Mouse (Mus musculus) MEL (cell line): Measurements from ENCODE around the gene Pigf. TPM values are rescaled to one million over a fixed set of nuclear protein-coding genes. Genes with fewer than 3 reads are reported as not detected.

ENCODE experiments used
- DNase-seq: peaks from one replicate; pipeline ENCODE4 v3.0.0; 2011; ENCODE audit warnings: low read depth, low spot score
- H3K27ac ChIP-seq: 2 replicates; pipeline ENCODE4 v1.5.1; 2012; ENCODE audit warnings: low read depth, mild to moderate bottlenecking, control low read depth, low read length, moderate library complexity; ENCODE audit not compliant: control insufficient read depth
- H3K27me3 ChIP-seq, 2 experiments: fragments of 150-350 bp in 1 of 2; sonication (generic) in 1 of 2; 2 replicates each; pipeline ENCODE4 v1.6.1; 2012; ENCODE audit warnings: low read length in 2 of 2, mild to moderate bottlenecking in 2 of 2, improper control_type of control experiment in 1 of 2, moderate library complexity in 1 of 2; ENCODE audit not compliant: insufficient read depth in 2 of 2, control insufficient read depth in 1 of 2
- H3K36me3 ChIP-seq, 2 experiments: 2 replicates each; pipeline ENCODE4 v1.6.1; 2012 to 2014; ENCODE audit warnings: low read length in 2 of 2, improper control_type of control experiment in 1 of 2, inconsistent platforms in 1 of 2, mild to moderate bottlenecking in 1 of 2; ENCODE audit not compliant: insufficient read depth in 2 of 2, control insufficient read depth in 1 of 2
- H3K4me1 ChIP-seq, 2 experiments: fragments of 150-350 bp in 1 of 2; sonication (generic) in 1 of 2; 2 replicates each; pipeline ENCODE4 v1.6.1; 2012; ENCODE audit warnings: low read length in 2 of 2, improper control_type of control experiment in 1 of 2, mild to moderate bottlenecking in 1 of 2; ENCODE audit not compliant: insufficient read depth in 2 of 2, control insufficient read depth in 1 of 2
- H3K4me3 ChIP-seq, 2 experiments: fragments of 150-350 bp in 1 of 2; sonication (generic) in 1 of 2; 2 replicates each; pipeline ENCODE4 v1.5.1; 2012; ENCODE audit warnings: low read depth in 2 of 2, low read length in 2 of 2, mild to moderate bottlenecking in 2 of 2, moderate library complexity in 2 of 2, control low read depth in 1 of 2, improper control_type of control experiment in 1 of 2; ENCODE audit not compliant: control insufficient read depth in 1 of 2, insufficient read depth in 1 of 2
- H3K79me2 ChIP-seq: 2 replicates; pipeline ENCODE4 v1.6.1; 2012; ENCODE audit warnings: mild to moderate bottlenecking, low read length, moderate library complexity; ENCODE audit not compliant: control insufficient read depth, poor library complexity, insufficient read depth
- H3K9ac ChIP-seq: 2 replicates; pipeline ENCODE4 v1.6.1; 2012; ENCODE audit warnings: low read depth, mild to moderate bottlenecking, control low read depth, low read length, moderate library complexity; ENCODE audit not compliant: control insufficient read depth, poor library complexity, severe bottlenecking
- H3K9me3 ChIP-seq: fragments of 150-350 bp; sonication (generic); replicated peaks from 2 replicates; pipeline ENCODE4 v1.6.1; 2012; ENCODE audit warnings: mild to moderate bottlenecking, low read length, improper control_type of control experiment, moderate library complexity; ENCODE audit not compliant: insufficient read depth
- CHD1 ChIP-seq: IDR thresholded peaks from 2 replicates; pipeline ENCODE4 v1.6.1; 2012; ENCODE audit warnings: low read depth, mild to moderate bottlenecking, inconsistent platforms, low read length, improper control_type of control experiment
- CHD2 ChIP-seq: IDR thresholded peaks from 2 replicates; pipeline ENCODE4 v1.6.1; 2011; ENCODE audit warnings: low read length, improper control_type of control experiment
- EP300 ChIP-seq, 2 experiments: IDR thresholded peaks; 2 replicates each; pipeline ENCODE4 v1.6.1; 2011; ENCODE audit warnings: improper control_type of control experiment in 2 of 2, low read length in 2 of 2, low read depth in 1 of 2, mild to moderate bottlenecking in 1 of 2
- ETS1 ChIP-seq: IDR thresholded peaks from 2 replicates; pipeline ENCODE4 v1.6.1; 2012; ENCODE audit warnings: low read depth, mild to moderate bottlenecking, inconsistent platforms, low read length, improper control_type of control experiment, moderate library complexity
- HCFC1 ChIP-seq: IDR thresholded peaks from 2 replicates; pipeline ENCODE4 v1.6.1; 2012; ENCODE audit warnings: low read depth, mild to moderate bottlenecking, inconsistent platforms, low read length, improper control_type of control experiment, moderate library complexity
- JUND ChIP-seq: IDR thresholded peaks from 2 replicates; pipeline ENCODE4 v1.6.1; 2011; ENCODE audit warnings: low read depth, mild to moderate bottlenecking, improper control_type of control experiment, low read length
- MAFK ChIP-seq: IDR thresholded peaks from 2 replicates; pipeline ENCODE4 v1.6.1; 2011; ENCODE audit warnings: low read depth, mild to moderate bottlenecking, low read length, improper control_type of control experiment, borderline replicate concordance
- MEF2A ChIP-seq: IDR thresholded peaks from 2 replicates; pipeline ENCODE4 v1.6.1; 2014; ENCODE audit warnings: low read depth, mild to moderate bottlenecking, inconsistent platforms, low read length, improper control_type of control experiment; ENCODE audit not compliant: poor library complexity, insufficient replicate concordance, severe bottlenecking; ENCODE audit errors: extremely low read depth
- MYB ChIP-seq: IDR thresholded peaks from 2 replicates; pipeline ENCODE4 v1.6.1; 2011; ENCODE audit warnings: mild to moderate bottlenecking, low read depth, low read length, improper control_type of control experiment
- MYC ChIP-seq: IDR thresholded peaks from 2 replicates; pipeline ENCODE4 v1.6.1; 2011; ENCODE audit warnings: low read depth, mild to moderate bottlenecking, low read length, improper control_type of control experiment, moderate library complexity
- NRF1 ChIP-seq: IDR thresholded peaks from 2 replicates; pipeline ENCODE4 v1.6.1; 2014; ENCODE audit warnings: low read depth, mild to moderate bottlenecking, inconsistent platforms, low read length, improper control_type of control experiment, moderate library complexity; ENCODE audit not compliant: poor library complexity, insufficient read depth, severe bottlenecking
- POLR2AphosphoS2 ChIP-seq: IDR thresholded peaks from 2 replicates; pipeline ENCODE4 v1.6.1; 2011; ENCODE audit warnings: low read length, improper control_type of control experiment
- POLR2AphosphoS5 ChIP-seq: IDR thresholded peaks from 2 replicates; pipeline ENCODE4 v1.6.1; 2012; ENCODE audit warnings: low read depth, borderline replicate concordance, mild to moderate bottlenecking, inconsistent platforms, low read length, moderate library complexity, mixed read lengths
- SIN3A ChIP-seq: IDR thresholded peaks from 2 replicates; pipeline ENCODE4 v1.6.1; 2012; ENCODE audit warnings: low read length, improper control_type of control experiment, inconsistent platforms
- SMC3 ChIP-seq: IDR thresholded peaks from 2 replicates; pipeline ENCODE4 v1.6.1; 2011; ENCODE audit warnings: low read depth, low read length, improper control_type of control experiment
- TCF12 ChIP-seq: IDR thresholded peaks from 2 replicates; pipeline ENCODE4 v1.6.1; 2014; ENCODE audit warnings: low read depth, mild to moderate bottlenecking, inconsistent platforms, low read length, improper control_type of control experiment, moderate library complexity
- USF2 ChIP-seq, 2 experiments: IDR thresholded peaks; 2 replicates each; pipeline ENCODE4 v1.6.1; 2011 to 2012; ENCODE audit warnings: improper control_type of control experiment in 2 of 2, low read length in 2 of 2, borderline replicate concordance in 1 of 2, inconsistent platforms in 1 of 2, low read depth in 1 of 2, mild to moderate bottlenecking in 1 of 2; ENCODE audit not compliant: insufficient read depth in 1 of 2
- ZC3H11A ChIP-seq: IDR thresholded peaks from 2 replicates; pipeline ENCODE4 v1.6.1; 2012; ENCODE audit warnings: low read depth, mild to moderate bottlenecking, inconsistent platforms, low read length, improper control_type of control experiment
- ZMIZ1 ChIP-seq: IDR thresholded peaks from 2 replicates; pipeline ENCODE4 v1.6.1; 2012; ENCODE audit warnings: low read depth, mild to moderate bottlenecking, inconsistent platforms, low read length, improper control_type of control experiment, moderate library complexity
- polyA plus RNA-seq, 2 experiments: library from polyadenylated mRNA; stranded (reverse) in 1 of 2; unstranded in 1 of 2; fragments of >175 nt in 1 of 2; fragments of >200 nt in 1 of 2; gene quantifications; 2 replicates each; pipeline versions ENCODE4 v1.2.1 to v1.2.4; 2012; ENCODE audit warnings: low replicate concordance in 2 of 2, low read depth in 1 of 2; ENCODE audit not compliant: insufficient read length in 2 of 2, insufficient read depth in 1 of 2, missing spikeins in 1 of 2
- total RNA-seq: library from RNA; depleted of rRNA; stranded (reverse); fragments of 300-350 nt; gene quantifications from 2 replicates; pipeline ENCODE4 v1.2.3, GENCODE M21; 2012

Gene Pigf
- total and polyA plus RNA-seq, 3 experiments = 19.2 to 24.8 TPM; not detected in 1

GRCm38 (mm10) chr17:86981205-86981604 lies 44.0 kb downstream of the Pigf start:
- H3K79me2 ChIP-seq = no peaks in the 10 kb centered on the region
- no peak for TF ChIP-seq SMC3
- TF ChIP-seq POLR2AphosphoS5 = peak; percentile 75; the same call in 1 of the 2 replicates
- H3K4me1 ChIP-seq = no peaks in the 10 kb centered on the region
- DNase-seq = no peak
- H3K9ac ChIP-seq = no peak overlapping the region
- no peaks in the 10 kb centered on the region for H3K27me3 ChIP-seq
- no peaks in the 10 kb centered on the region for H3K36me3 ChIP-seq
- no peaks in the 10 kb centered on the region for H3K9me3 ChIP-seq
- H3K4me3 ChIP-seq = no peak overlapping the region
- no peak overlapping the region for H3K27ac ChIP-seq

GRCm38 (mm10) chr17:86978496-86978895 lies 46.7 kb downstream of the Pigf start:
- Histone ChIP-seq H3K4me1 (no peaks in the 10 kb centered on the region), H3K9ac (no peak overlapping the region), H3K79me2 (no peaks in the 10 kb centered on the region), H3K36me3 (no peaks in the 10 kb centered on the region), H3K9me3 (no peaks in the 10 kb centered on the region), H3K27ac (no peak overlapping the region), H3K27me3 (no peaks in the 10 kb centered on the region), H3K4me3 (no peak overlapping the region)
- TF ChIP-seq CHD2 = no peak
- no peak for TF ChIP-seq MAFK
- TF ChIP-seq NRF1 = no peak
- no peak for TF ChIP-seq EP300 (IDR thresholded peaks at IDR 0.05; ENCODE audit: low read depth in 1 of 2, low read length in 2 of 2)
- TF ChIP-seq CHD1 = no peak
- no peak for TF ChIP-seq POLR2AphosphoS2
- no peak for TF ChIP-seq TCF12
- TF ChIP-seq MYC = no peak
- TF ChIP-seq MYB = no peak
- no peak for TF ChIP-seq USF2 (IDR thresholded peaks at IDR 0.05; ENCODE audit: borderline replicate concordance in 1 of 2, insufficient read depth in 1 of 2, low read depth in 1 of 2, low read length in 2 of 2)
- TF ChIP-seq HCFC1 = no peak
- no peak for TF ChIP-seq SMC3
- no peak for TF ChIP-seq POLR2AphosphoS5
- TF ChIP-seq ETS1 = no peak
- TF ChIP-seq MEF2A = no peak
- no peak for TF ChIP-seq JUND
- no peak for TF ChIP-seq ZMIZ1
- no peak for TF ChIP-seq ZC3H11A
- TF ChIP-seq SIN3A = no peak
- DNase-seq = no peak
